Mouse (Mus musculus) forebrain, embryonic 10.5 days (tissue): ENCODE data around the gene Slc23a4. TPM values are rescaled to one million over a fixed set of nuclear protein-coding genes. Genes with fewer than 3 reads are reported as not detected.

Source experiments
- DNase-seq: peaks from one replicate; pipeline ENCODE4 v3.0.0-alpha.2; 2017; ENCODE audit warnings: low spot score; ENCODE audit errors: extremely low spot score
- H3K27ac ChIP-seq: fragments of 300-500 bp; sonication (generic); 2 replicates; pipeline ENCODE4 v1.5.1; 2016; ENCODE audit warnings: mild to moderate bottlenecking
- H3K27me3 ChIP-seq: fragments of 300-500 bp; sonication (generic); 2 replicates; pipeline ENCODE4 v1.6.1; 2016; ENCODE audit warnings: mild to moderate bottlenecking; ENCODE audit not compliant: poor library complexity, severe bottlenecking
- H3K36me3 ChIP-seq: fragments of 300-500 bp; sonication (generic); replicated peaks from 2 replicates; pipeline ENCODE4 v1.6.1; 2016; ENCODE audit warnings: mild to moderate bottlenecking, moderate library complexity
- H3K4me1 ChIP-seq: fragments of 300-500 bp; sonication (generic); 2 replicates; pipeline ENCODE4 v1.6.1; 2016
- H3K4me3 ChIP-seq: fragments of 300-500 bp; sonication (generic); 2 replicates; pipeline ENCODE4 v1.5.1; 2016; ENCODE audit warnings: mild to moderate bottlenecking, moderate library complexity
- H3K9me3 ChIP-seq: fragments of 300-500 bp; sonication (generic); 2 replicates; pipeline ENCODE4 v1.6.1; 2016; ENCODE audit warnings: mild to moderate bottlenecking, moderate library complexity
- WGBS: fragments of 180-500 bp; shearing (Covaris S2); methylation state at CpG from one replicate; pipeline ENCODE4 v1.1.7; 2016; 5-methylcytosine and 5-hydroxymethylcytosine counted together
- polyA plus RNA-seq: library from polyadenylated mRNA; unstranded; fragments of >200 nt; fragmentation: Nextera tagmentation; extraction: Ambion mirVana; gene quantifications from 2 replicates; pipeline ENCODE4 v1.2.1, GENCODE M21; 2016

Gene Slc23a4
- polyA plus RNA-seq, 1 experiment from 2014 or later, result 0.47 TPM

GRCm38 (mm10) chr6:34995265-34995681, 7.1 kb upstream of the Slc23a4 start:
- Histone ChIP-seq H3K27me3 (no peaks in the 10 kb centered on the region; the same call in 1 of the 2 replicates), H3K4me3 (peak overlapping the region; percentile 49), H3K36me3 (no peaks in the 10 kb centered on the region), H3K27ac (peak overlapping the region; percentile 77), H3K4me1 (peaks cover 21% of the 10 kb centered on the region), H3K9me3 (no peaks in the 10 kb centered on the region)
- peak; percentile 86 for DNase-seq
- WGBS, result 5% methylated on average over 13 of the region's 13 CpGs

- DNase-seq, result no peak
- Histone ChIP-seq H3K36me3 (no peaks in the 10 kb centered on the region), H3K4me1 (peaks cover 20% of the 10 kb centered on the region), H3K4me3 (peak overlapping the region; percentile 49), H3K9me3 (no peaks in the 10 kb centered on the region), H3K27ac (peak overlapping the region; percentile 77), H3K27me3 (no peaks in the 10 kb centered on the region; the same call in 1 of the 2 replicates)
- 83% methylated on average over 5 of the region's 5 CpGs for WGBS
Measured at GRCm38 (mm10) chr6:34994692-34995091, 6.5 kb upstream of the Slc23a4 start.

GRCm38 (mm10) chr6:34989263-34989662, 1.1 kb upstream of the Slc23a4 start:
- Histone ChIP-seq H3K4me1 (peaks cover 23% of the 10 kb centered on the region), H3K36me3 (no peaks in the 10 kb centered on the region), H3K9me3 (no peaks in the 10 kb centered on the region), H3K27ac (no peak overlapping the region), H3K27me3 (peaks cover 25% of the 10 kb centered on the region), H3K4me3 (no peak overlapping the region)
- WGBS, result 71% methylated on average over 6 of the region's 6 CpGs
- no peak for DNase-seq

GRCm38 (mm10) chr6:34987085-34987645, 1.0 kb downstream of the Slc23a4 start:
- Histone ChIP-seq H3K4me1 (peaks cover 23% of the 10 kb centered on the region), H3K9me3 (no peaks in the 10 kb centered on the region), H3K27me3 (peaks cover 25% of the 10 kb centered on the region), H3K36me3 (no peaks in the 10 kb centered on the region), H3K4me3 (no peak overlapping the region), H3K27ac (no peak overlapping the region)
- DNase-seq, result no peak
- WGBS, result 88% methylated on average over 12 of the region's 12 CpGs

GRCm38 (mm10) chr6:34980661-34981060, 7.5 kb downstream of the Slc23a4 start:
- Histone ChIP-seq H3K27me3 (no peaks in the 10 kb centered on the region), H3K4me3 (no peak overlapping the region), H3K4me1 (peaks cover 15% of the 10 kb centered on the region), H3K36me3 (no peaks in the 10 kb centered on the region), H3K9me3 (no peaks in the 10 kb centered on the region), H3K27ac (no peak overlapping the region)
- no peak for DNase-seq
- WGBS, result 72% methylated on average over 9 of the region's 9 CpGs

GRCm38 (mm10) chr6:34979291-34979690, 8.9 kb downstream of the Slc23a4 start:
- H3K36me3 ChIP-seq, result no peaks in the 10 kb centered on the region
- WGBS, result 87% methylated on average over 3 of the region's 3 CpGs
- no peak overlapping the region for H3K4me3 ChIP-seq
- no peak for DNase-seq
- no peaks in the 10 kb centered on the region for H3K9me3 ChIP-seq
- no peak overlapping the region for H3K27ac ChIP-seq
- no peaks in the 10 kb centered on the region for H3K27me3 ChIP-seq
- H3K4me1 ChIP-seq, result peaks cover 15% of the 10 kb centered on the region

- WGBS, result 38% methylated on average over 3 of the region's 3 CpGs
- H3K27ac ChIP-seq, result no peak overlapping the region
- no peaks in the 10 kb centered on the region for H3K9me3 ChIP-seq
- no peak overlapping the region for H3K4me3 ChIP-seq
- no peak for DNase-seq
- H3K4me1 ChIP-seq, result peaks cover 14% of the 10 kb centered on the region
- no peaks in the 10 kb centered on the region for H3K36me3 ChIP-seq
- H3K27me3 ChIP-seq, result no peaks in the 10 kb centered on the region
Measured at GRCm38 (mm10) chr6:34971181-34971580, 17.0 kb downstream of the Slc23a4 start.

- no peak for DNase-seq
- Histone ChIP-seq H3K9me3 (no peaks in the 10 kb centered on the region), H3K4me3 (no peak overlapping the region), H3K36me3 (no peaks in the 10 kb centered on the region), H3K4me1 (peaks cover 4% of the 10 kb centered on the region), H3K27me3 (no peaks in the 10 kb centered on the region), H3K27ac (no peak overlapping the region)
- WGBS, result 91% methylated on average over 6 of the region's 6 CpGs
Measured at GRCm38 (mm10) chr6:34965819-34966539, 22.2 kb downstream of the Slc23a4 start.

GRCm38 (mm10) chr6:34964550-34964949, 23.7 kb downstream of the Slc23a4 start:
- Histone ChIP-seq H3K9me3 (no peaks in the 10 kb centered on the region), H3K27me3 (no peaks in the 10 kb centered on the region), H3K4me3 (no peak overlapping the region), H3K4me1 (no peaks in the 10 kb centered on the region), H3K27ac (no peak overlapping the region), H3K36me3 (no peaks in the 10 kb centered on the region)
- DNase-seq, result no peak
- 82% methylated on average over 2 of the region's 2 CpGs for WGBS

- no peak overlapping the region for H3K27ac ChIP-seq
- 92% methylated on average over 7 of the region's 7 CpGs for WGBS
- no peak overlapping the region for H3K4me3 ChIP-seq
- no peaks in the 10 kb centered on the region for H3K36me3 ChIP-seq
- peaks cover 16% of the 10 kb centered on the region for H3K4me1 ChIP-seq
- DNase-seq, result no peak
- H3K27me3 ChIP-seq, result no peaks in the 10 kb centered on the region; the same call in 1 of the 2 replicates
- H3K9me3 ChIP-seq, result no peaks in the 10 kb centered on the region
Measured at GRCm38 (mm10) chr6:34959131-34959530, 29.1 kb downstream of the Slc23a4 start.

- DNase-seq, result no peak
- no peaks in the 10 kb centered on the region; the same call in 1 of the 2 replicates for H3K27me3 ChIP-seq
- WGBS, result 43% methylated on average over 8 of the region's 8 CpGs
- peaks cover 16% of the 10 kb centered on the region for H3K4me1 ChIP-seq
- H3K4me3 ChIP-seq, result peak overlapping the region; percentile 35
- H3K9me3 ChIP-seq, result no peaks in the 10 kb centered on the region
- 0 out of 2 replicates have a peak overlapping the region, but pooled peaks have one; percentile 51 for H3K27ac ChIP-seq
- no peaks in the 10 kb centered on the region for H3K36me3 ChIP-seq
Measured at GRCm38 (mm10) chr6:34955862-34956241, 32.4 kb downstream of the Slc23a4 start.

GRCm38 (mm10) chr6:34954926-34955861, 33.0 kb downstream of the Slc23a4 start:
- peaks cover 16% of the 10 kb centered on the region for H3K4me1 ChIP-seq
- H3K27me3 ChIP-seq, result no peaks in the 10 kb centered on the region; the same call in 1 of the 2 replicates
- 58% methylated on average over 18 of the region's 18 CpGs for WGBS
- peak overlapping the region; percentile 51; the same call in 1 of the 2 replicates for H3K27ac ChIP-seq
- H3K4me3 ChIP-seq, result peak overlapping the region; percentile 35
- H3K9me3 ChIP-seq, result no peaks in the 10 kb centered on the region
- DNase-seq, result peak; percentile 39
- H3K36me3 ChIP-seq, result no peaks in the 10 kb centered on the region
